Mouse (Mus musculus): Measurements from ENCODE around the gene Oxa1l. TPM values are rescaled to one million over a fixed set of nuclear protein-coding genes. Genes with fewer than 3 reads are reported as not detected.
"Not testable (repeated sequence)": the region's sequence is repeated elsewhere in the genome, so short reads cannot be mapped to it uniquely, and the experiment has no call there.

Gene Oxa1l
- total RNA-seq (2021): 10 to 100 TPM; 97.2 to 98.9 TPM

DNA sequence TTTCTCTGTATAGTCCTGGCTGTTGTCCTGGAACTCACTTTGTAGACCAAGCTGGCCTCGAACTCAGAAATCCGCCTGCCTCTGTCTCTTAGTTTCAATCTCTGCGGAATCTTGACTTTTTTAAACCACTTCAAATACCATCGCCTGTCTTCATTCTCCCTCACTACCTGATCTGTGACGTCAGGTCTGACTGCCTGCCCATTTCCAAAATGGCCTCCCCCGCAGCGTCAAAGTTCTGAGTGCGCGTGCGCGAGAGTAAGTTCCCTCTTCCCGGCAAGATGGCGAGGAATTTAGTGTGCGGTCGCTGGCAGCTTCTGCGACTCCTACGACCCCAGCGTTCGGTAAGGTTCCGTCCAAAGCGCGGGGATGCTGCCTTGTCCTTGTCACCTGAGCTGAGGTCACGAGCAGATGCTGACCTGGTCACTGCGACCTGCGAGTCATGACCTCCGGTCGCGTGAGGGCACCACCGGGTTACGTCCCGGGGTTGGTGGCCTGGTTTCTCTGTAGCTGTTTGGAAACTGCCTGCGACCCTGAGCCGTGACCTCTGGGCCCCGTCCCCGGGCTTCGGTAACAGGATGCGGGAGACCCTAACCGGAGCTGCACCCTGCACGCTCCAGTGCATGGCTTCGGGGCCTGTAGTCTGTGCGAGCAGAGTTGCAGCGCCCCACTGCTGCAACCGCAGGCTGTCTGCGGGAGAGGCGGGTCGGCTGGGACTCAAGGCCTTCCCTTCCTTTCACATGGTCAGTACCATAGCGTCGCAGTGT is at the start of gene Oxa1l:
Oxa1l (plus strand) TSS at position 258 of the 764 bp plus-strand sequence.
- peak; percentile 97 for DNase-seq
- intact Hi-C loops (cut with DNase I): loop anchor here (2.0 to 5.0 kb wide), 3 partner anchors 102 to 123 kb away; partner anchors contain the start of genes Abhd4, Dad1 and Lrp10

DNA sequence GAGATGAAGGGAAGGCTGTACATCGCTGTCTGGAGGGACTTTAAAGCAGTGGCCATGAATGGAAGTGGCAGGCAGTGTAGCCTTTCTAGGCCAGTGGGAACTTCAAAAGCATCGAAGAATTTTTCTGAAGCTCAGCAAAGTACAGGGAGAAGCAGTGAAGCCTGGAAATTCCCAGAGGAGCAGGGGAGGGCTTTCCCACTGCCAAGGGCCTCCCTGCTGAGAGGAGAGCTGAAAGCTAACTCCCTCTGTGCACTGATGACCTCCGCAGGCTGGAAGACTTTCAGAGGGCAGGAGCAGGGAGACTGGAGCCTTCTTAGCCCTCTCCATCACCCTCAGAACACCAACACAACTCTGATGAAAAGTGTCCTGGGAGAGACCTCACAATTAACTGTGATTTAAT is 48.9 kb upstream of the Oxa1l start:
- no peak for DNase-seq
- intact Hi-C loops (cut with DNase I): no loop called here

DNA sequence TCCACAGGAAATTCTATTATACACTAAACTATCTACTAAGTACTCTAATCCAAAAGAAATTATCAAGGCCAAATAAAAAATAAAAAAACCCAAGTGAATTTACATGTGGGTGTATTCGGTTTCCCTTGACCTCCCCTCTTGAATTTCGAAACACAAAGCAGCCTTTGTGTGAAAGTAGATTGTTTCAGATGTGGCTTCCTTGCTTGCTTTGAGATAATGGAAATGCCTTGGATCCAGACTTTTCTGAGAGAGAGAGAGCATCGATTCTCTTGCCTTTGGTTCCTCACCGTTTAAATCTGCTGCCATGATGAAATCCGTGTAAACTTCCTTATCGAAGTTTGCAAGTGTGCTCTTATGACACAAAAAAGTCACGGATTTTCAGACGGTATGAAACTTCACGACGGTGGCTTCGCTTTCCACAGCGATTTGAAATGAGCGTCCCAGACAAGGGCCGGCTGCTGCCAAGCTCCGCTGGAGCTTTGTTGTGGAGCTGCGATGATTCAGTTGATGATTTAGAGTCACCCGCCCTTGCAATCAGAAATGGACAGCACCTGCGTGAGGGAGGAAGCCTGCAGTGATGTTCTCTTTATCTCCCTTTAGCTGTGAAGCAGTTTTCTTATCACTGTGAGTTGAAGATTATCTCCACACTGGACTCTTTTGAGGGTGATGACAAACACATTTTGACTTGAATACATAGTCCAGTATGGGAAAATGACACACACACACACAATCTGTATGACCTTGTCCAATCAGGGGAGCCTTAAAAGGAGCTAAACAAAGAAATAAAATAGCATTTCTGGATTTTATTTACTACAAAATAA is 38.9 kb upstream of the Oxa1l start:
- intact Hi-C loops (cut with DNase I): no loop called here
- no peak for DNase-seq

DNA sequence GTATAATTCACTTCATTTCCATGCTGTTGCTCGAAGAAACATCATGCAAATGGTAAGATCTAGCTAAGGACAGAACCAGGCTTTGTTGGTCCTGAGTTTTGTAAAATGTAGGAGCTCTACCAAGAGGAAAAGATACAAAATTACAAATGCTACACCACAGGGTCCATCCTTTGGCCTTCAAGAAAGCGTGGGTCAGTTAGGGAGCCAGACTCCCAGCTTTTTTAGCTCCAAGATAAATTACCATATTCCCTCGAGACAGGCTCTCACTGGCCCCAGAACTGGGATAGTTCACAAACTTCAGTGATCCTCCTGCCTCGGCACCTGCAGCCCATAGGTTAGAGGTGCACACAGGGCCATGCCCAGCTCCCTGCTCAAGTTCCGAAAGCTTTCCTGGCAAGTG is 36.1 kb upstream of the Oxa1l start:
- intact Hi-C loops (cut with DNase I): no loop called here

DNA sequence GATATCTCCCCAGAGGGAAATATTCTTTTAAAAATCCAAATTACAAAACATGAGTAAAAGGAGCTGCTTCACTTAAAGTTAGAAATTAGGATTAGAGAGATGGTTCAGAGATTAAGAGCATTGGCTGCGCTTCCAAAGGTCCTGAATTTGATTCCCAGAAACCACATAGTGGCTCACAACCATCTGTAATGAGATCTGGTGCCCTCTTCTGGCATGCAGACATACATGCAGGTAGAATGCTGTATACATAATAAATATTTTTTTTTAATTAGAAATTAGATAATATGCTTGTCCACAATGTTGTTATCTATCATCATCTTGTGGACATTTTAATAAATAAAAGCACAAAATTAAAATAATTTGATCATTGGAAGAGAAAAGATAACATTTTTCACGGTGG is 32.1 kb upstream of the Oxa1l start:
- no peak for DNase-seq
- intact Hi-C loops (cut with DNase I): loop anchor here (5.0 kb wide), 1 partner anchor 91 kb away; no protein-coding TSS in a partner anchor

More for the DNA sequence above, 36.1 kb upstream of the Oxa1l start:
- DNase-seq: no peak

DNA sequence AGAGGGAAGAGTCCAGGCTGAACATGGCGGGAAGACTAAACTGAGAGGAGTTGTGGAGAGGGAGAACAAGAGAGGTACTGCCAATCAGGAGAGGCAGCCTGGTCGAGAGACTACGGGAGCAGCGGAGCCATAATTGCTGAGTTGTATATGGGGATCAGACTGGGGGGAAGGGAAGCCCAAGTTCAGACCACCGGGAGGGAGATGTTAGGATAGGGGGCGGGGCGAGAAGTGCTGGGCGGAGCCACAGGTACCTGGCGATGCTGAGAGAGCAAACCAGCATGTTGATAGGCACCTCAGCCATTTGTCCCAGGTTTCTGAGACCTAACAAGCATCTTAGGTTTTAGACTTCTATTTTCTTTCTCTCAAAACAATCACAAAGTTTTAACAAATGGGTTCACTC is 31.4 kb upstream of the Oxa1l start:
- intact Hi-C loops (cut with DNase I): loop anchor here (5.0 kb wide), 1 partner anchor 92 kb away; no protein-coding TSS in a partner anchor
- no peak for DNase-seq

DNA sequence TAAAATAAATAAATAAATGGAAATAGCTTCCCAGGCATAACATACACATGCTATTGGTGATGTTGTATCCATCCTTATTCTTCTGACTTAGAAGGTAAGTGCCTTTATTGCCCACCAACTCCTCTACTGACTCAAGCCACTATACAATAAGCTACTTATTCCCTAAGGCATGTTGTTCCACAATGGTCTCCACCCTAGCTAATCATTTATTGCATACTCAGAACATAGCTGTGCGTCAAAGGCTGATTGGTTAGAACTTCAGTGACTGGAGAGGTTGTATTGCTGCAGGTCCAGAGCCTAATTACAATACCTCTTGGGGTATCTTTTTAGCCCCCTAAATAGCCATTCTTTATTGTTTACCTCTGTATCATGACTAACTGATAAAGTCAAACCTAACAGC is 29.5 kb upstream of the Oxa1l start:
- no peak for DNase-seq
- intact Hi-C loops (cut with DNase I): no loop called here

DNA sequence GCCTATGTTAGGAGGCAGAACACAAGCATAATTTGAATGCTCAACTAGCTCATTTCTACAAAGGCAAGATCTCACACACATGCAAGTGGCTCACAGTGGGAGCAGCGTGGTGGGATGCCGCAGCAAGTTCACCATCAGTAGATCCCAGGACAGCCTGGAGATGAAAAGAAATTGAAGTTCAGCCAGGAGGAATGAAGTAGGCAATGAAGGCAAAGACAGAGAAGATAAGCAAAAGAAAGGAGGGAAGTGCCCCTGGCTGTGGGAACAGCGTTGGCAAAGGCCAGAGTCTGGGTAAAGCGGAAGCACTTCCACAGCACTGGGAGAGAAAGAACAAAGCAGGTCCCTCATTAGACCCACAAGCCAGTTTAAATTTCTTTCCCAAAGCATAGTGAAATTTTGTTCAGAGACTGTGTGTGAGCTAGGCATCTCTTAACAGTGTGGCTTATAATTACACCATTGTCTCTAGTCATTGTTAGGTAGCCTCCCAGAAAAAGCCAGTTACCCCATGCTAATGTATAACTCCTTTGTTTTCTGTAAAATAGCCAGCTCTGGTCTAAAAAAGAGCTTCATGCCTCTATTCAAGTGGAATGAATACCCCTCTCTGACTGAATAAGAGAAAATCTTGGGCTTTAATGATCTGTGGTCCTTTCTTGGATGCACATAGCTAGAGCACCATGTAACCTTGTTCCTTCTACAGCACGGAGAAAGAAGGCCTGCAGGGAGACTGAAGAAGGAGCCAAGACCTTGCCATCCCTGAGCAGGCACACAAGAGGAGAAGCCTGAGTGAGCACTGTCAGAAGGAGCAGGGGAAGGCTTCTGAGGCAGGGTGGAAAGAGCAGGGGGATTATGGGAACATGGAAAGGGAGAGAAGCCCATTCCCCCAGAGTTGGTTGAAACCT is 28.2 kb upstream of the Oxa1l start:
- intact Hi-C loops (cut with DNase I): no loop called here
- no peak for DNase-seq

DNA sequence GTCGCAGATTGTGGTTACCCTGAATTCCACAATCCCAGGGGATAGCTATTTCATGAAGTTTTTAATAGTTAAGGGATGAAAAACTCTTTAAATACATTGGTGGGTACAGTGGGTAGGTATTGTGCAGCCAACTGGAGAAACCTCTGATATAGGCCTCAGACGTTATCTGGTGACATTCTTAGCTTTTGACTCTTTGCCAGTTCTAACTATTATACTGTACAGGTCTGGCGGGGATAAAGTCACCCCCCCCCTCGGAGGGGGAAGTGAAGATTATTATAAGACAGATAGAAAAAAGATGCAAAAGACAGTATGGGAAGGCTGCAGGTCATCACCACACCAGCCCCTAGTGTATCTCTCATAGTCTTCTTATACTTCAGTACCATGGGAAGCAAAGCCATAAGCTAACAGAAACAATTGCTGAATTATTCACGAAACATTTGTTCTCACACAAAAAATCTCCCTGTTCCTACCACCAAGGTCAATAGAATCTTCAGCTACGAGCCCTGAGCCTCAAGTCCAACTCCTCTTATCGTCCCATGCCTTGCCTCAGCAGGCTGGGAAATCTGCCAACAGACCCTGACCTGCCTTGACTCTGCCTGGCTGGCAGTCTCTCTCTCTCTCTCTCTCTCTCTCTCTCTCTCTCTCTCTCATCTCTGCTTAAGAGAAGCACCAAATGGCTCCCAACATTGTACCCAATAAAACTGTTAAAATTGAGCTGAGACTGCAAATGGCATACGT is 27.0 kb upstream of the Oxa1l start:
- intact Hi-C loops (cut with DNase I): no loop called here
- DNase-seq: peak in 1 of 2 experiments; percentile 9

DNA sequence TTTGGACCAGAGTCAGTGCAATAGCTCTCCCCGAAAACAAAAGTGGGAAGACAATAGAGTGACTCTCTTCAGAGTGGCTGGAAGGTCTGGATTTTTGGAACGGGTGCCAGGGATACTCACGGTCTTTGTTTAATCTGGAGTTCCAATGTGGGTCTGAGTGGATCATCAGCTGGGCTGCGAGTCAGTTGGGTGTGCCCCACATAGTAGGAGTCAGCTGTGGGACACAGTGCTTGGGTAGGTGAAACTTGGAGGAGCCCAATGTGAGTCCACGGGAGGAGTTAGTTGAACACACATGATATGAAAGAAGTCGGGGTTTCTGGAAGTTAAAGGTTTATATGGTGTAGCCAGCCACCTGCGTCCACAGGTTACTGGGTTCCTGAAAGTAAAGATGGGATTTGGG is 19.8 kb upstream of the Oxa1l start:
- DNase-seq: no peak
- intact Hi-C loops (cut with DNase I): no loop called here

DNA sequence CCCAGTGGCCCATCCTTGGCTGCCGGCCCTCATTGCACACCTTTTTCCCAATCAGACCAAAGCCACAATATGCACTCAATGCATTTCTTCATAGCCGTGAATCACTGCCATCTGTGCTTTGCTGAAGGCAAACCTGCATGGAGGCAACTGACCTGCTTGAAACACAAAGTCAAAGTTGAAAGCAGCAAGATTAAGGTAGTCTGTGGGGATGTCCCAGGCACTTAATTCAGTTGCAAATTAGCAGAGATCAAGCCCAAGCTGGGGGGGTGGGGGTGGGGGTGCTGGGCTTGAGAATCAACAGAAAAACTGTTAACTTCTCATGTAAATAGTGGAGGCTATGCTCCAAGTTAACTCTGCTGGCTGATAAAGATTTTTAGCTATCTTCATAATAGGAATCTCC is 18.8 kb upstream of the Oxa1l start:
- intact Hi-C loops (cut with DNase I); DNase-seq: not testable (repeated sequence)

DNA sequence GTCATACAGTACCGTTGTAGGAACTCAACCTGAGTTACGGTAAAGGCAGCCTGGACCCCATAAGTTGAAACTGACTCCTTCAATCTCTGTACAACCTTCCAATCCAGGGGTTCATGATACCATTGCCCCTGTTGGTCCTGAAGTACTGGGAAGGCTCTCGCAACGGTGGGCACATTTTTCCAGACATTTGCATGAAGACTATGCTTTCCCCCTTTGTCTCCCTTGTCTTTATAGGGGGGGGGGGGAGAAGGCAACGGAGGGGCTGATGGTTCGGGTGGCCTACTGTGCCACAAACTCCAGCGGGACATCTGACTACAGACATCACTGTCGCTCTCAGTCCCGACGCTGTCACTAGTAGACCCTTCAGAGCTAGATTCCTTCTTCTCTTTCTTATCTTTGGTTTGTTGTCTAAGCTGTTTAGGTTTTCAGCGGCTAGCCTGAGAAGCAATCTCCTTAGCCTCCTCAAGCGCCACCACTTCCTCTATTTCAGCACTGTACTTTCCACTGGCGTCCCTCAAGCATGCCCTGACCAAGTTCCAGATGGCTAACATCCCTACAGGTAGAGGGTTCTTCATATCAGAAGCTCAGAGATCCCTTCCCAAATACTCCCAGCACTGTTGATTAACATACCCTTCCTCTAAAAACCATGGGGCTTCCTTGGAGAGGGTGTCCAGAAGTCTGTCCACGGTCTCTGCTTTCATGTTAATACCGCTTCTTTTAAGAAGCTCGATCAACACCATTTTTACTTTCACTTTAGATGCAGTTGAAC is 9.7 kb upstream of the Oxa1l start:
- DNase-seq; intact Hi-C loops (cut with DNase I): not testable (repeated sequence)

DNA sequence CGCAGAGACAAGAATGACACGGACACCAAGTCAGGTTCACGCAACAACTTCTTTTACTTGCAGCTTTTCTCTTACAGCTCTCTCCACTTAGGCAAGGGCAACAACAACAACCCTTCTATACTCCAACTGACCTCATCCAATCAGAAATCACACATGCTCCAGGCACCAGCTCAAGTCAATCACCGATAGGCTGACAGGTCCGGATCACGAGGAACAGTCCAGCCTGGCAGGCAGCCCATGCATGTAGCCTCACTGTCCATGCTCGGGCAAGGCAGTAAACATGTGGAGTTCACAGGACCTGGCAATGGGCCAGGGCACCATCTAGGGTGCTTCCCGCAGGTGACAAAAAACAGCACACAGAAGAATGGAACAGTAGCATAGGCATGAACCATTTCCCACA is 8.3 kb upstream of the Oxa1l start:
- DNase-seq: no peak
- intact Hi-C loops (cut with DNase I): no loop called here

DNA sequence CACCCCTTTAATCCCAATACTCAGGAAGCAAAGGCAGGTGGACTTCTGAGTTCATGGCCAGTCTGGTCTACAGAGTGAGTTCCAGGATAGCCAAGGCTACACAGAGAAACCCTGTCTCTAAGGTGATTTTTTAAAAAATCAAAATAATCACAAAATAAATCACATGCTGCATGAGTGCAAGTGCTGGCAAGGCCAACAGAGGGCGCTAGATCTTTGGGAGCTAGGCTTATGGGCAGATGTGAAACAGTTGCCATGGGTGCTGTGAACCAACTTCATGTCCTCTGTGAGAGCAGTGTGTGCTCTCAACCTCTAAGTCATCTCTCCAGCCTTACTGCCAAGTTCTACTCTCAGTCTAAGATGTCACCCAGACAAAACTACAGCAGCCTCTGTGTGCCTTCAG is 6.2 kb upstream of the Oxa1l start:
- intact Hi-C loops (cut with DNase I): no loop called here
- DNase-seq: no peak

DNA sequence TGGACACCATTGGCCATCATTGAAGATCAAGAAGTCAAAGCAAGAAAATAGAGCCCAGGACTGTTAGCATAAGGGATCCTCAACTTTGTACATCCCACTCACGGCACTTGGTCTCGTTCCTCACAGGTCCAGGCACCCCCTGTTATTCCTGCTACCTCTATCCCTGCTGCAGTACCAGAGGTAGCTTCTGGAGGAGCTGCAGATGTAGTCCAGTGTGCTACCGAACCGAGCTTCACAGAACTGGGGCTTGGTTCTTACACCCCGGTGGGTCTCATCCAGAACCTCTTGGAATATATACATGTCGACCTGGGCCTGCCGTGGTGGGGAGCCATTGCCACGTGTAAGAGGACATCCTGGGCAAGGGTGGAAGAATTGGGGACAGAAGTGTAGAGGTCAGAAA is 2.5 kb downstream of the Oxa1l start:
- no peak for DNase-seq
- intact Hi-C loops (cut with DNase I): loop anchor here (5.0 kb wide), 2 partner anchors 99 to 126 kb away; partner anchors contain the start of gene Lrp10

DNA sequence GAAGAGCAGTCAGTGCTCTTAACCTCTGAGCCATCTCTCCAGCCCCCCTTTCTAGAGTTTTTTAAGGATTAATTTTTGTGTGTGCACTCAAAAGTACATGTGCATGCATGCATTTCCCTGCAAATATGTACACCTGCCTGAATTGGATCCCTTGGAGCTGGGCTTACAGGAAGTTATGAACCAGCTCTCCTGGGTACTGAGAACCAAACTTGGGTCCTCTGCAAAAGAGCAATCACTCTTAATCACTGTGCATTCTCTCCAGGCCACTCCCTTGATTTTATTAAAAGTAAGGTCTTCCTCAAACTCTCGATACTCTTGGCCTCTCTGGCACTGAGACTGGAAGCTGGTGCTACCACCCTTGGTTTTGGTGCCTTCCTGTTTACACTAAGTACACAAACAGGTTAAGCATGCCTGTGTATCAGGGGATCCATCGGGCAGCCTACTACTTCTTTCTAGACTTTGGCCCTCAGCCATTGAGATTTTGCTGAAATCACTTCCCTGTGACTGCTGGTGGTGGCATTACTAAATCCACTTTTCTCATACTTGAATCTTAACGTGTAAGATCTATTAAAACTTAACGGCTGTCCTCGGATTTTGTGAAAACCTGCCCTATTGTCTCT is 4.5 kb downstream of the Oxa1l start:
- intact Hi-C loops (cut with DNase I): no loop called here
- no peak for DNase-seq

DNA sequence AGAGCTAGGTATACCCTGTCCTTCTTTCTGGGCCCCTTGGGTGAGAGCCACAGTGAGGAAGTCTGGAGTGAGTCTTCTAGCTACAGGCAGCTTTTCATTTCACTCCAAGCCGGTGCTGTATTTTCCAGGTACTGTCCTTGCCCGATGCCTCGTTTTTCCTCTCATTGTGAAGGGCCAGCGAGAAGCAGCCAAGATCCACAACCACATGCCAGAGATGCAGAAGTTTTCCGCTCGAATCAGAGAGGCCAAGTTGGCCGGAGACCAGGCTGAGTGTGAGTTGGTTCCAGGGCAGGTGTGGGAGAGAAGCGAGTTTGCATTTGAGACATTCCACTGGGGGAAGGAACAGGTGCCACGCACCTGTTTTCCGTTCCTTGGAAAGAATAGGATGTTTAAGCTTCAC is 5.9 kb downstream of the Oxa1l start:
- peak in 1 of 2 experiments; percentile 14 for DNase-seq
- intact Hi-C loops (cut with DNase I): no loop called here

DNA sequence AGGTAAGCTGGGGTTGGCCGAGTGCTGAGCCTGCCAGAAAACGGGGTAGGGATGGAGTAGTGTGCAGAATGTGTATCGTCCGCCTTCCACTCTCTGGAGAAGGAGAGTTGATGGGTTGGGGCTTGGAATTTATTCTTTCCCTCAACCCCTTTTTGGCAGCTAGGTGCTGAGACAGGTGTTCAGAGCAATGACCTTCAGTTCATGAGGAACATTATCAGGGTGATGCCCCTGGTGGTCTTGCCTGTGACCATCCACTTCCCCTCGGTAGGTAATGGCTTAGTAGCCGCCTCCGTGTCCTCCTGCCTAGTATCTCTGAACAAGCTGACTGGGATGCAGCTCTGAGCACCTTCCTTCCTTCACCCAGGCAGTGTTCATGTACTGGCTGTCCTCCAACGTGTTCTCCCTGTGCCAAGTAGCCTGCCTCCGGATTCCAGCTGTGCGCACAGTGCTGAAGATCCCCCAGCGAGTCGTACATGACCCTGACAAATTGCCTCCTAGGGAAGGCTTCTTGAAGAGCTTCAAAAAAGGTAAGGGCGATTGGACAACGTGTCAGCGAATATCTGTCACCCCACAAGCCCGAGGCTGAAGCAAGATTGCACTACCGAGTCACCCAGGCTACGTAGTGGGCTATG is 6.9 kb downstream of the Oxa1l start:
- intact Hi-C loops (cut with DNase I): no loop called here
- no peak for DNase-seq
